Mouse (Mus musculus) MEL (cell line): Measurements from ENCODE around the gene Rhoj.

Experiments
- CTCF ChIP-seq, 3 experiments: IDR thresholded peaks in 2 of 3; conservative IDR thresholded peaks in 1 of 3; 2 replicates each; pipeline ENCODE4 v1.5.1; 2011 to 2012; ENCODE audit warnings: low read length in 3 of 3, low read depth in 2 of 3, mild to moderate bottlenecking in 2 of 3, improper control_type of control experiment in 1 of 3, inconsistent platforms in 1 of 3, mixed read lengths in 1 of 3, moderate library complexity in 1 of 3; ENCODE audit not compliant: control insufficient read depth in 1 of 3, insufficient read depth in 1 of 3, poor library complexity in 1 of 3, severe bottlenecking in 1 of 3
- EP300 ChIP-seq, 2 experiments: IDR thresholded peaks; 2 replicates each; pipeline ENCODE4 v1.6.1; 2011; ENCODE audit warnings: improper control_type of control experiment in 2 of 2, low read length in 2 of 2, low read depth in 1 of 2, mild to moderate bottlenecking in 1 of 2
- GABPA ChIP-seq: IDR thresholded peaks from 2 replicates; pipeline ENCODE4 v1.6.1; 2012; ENCODE audit warnings: low read depth, mild to moderate bottlenecking, inconsistent platforms, low read length, improper control_type of control experiment, moderate library complexity
- MEF2A ChIP-seq: IDR thresholded peaks from 2 replicates; pipeline ENCODE4 v1.6.1; 2014; ENCODE audit warnings: low read depth, mild to moderate bottlenecking, inconsistent platforms, low read length, improper control_type of control experiment; ENCODE audit not compliant: poor library complexity, insufficient replicate concordance, severe bottlenecking; ENCODE audit errors: extremely low read depth
- POLR2A ChIP-seq, 2 experiments: IDR thresholded peaks; 2 replicates each; pipeline ENCODE4 v1.6.1; 2011 to 2012; ENCODE audit warnings: low read length in 2 of 2, mild to moderate bottlenecking in 2 of 2, control low read depth in 1 of 2, improper control_type of control experiment in 1 of 2, low read depth in 1 of 2, moderate library complexity in 1 of 2; ENCODE audit not compliant: control insufficient read depth in 1 of 2, insufficient read depth in 1 of 2, poor library complexity in 1 of 2
- POLR2AphosphoS2 ChIP-seq: IDR thresholded peaks from 2 replicates; pipeline ENCODE4 v1.6.1; 2011; ENCODE audit warnings: low read length, improper control_type of control experiment
- SIN3A ChIP-seq: IDR thresholded peaks from 2 replicates; pipeline ENCODE4 v1.6.1; 2012; ENCODE audit warnings: low read length, improper control_type of control experiment, inconsistent platforms
- TAL1 ChIP-seq: IDR thresholded peaks from 2 replicates; pipeline ENCODE4 v1.6.1; 2012; ENCODE audit warnings: mild to moderate bottlenecking, inconsistent platforms, low read length, moderate library complexity, mixed read lengths
- TCF12 ChIP-seq: IDR thresholded peaks from 2 replicates; pipeline ENCODE4 v1.6.1; 2014; ENCODE audit warnings: low read depth, mild to moderate bottlenecking, inconsistent platforms, low read length, improper control_type of control experiment, moderate library complexity
- USF2 ChIP-seq, 2 experiments: IDR thresholded peaks; 2 replicates each; pipeline ENCODE4 v1.6.1; 2011 to 2012; ENCODE audit warnings: improper control_type of control experiment in 2 of 2, low read length in 2 of 2, borderline replicate concordance in 1 of 2, inconsistent platforms in 1 of 2, low read depth in 1 of 2, mild to moderate bottlenecking in 1 of 2; ENCODE audit not compliant: insufficient read depth in 1 of 2
- ZNF384 ChIP-seq: IDR thresholded peaks from 2 replicates; pipeline ENCODE4 v1.6.1; 2012; ENCODE audit warnings: low read depth, mild to moderate bottlenecking, inconsistent platforms, low read length, improper control_type of control experiment

GRCm38 (mm10) chr12:75394011-75394773 is 86.1 kb downstream of the Rhoj start:
- TF ChIP-seq SIN3A: no peak
- TF ChIP-seq GABPA: no peak
- no peak for TF ChIP-seq CTCF (IDR thresholded peaks at IDR 0.05 in 2 of 3, conservative IDR thresholded peaks at IDR 0.05 in 1 of 3; ENCODE audit: control insufficient read depth in 1 of 3, insufficient read depth in 1 of 3, low read depth in 2 of 3, low read length in 3 of 3, poor library complexity in 1 of 3, severe bottlenecking in 1 of 3)
- no peak for TF ChIP-seq POLR2AphosphoS2
- no peak for TF ChIP-seq ZNF384
- no peak for TF ChIP-seq MEF2A
- no peak for TF ChIP-seq TAL1
- no peak for TF ChIP-seq TCF12
- TF ChIP-seq USF2 (IDR thresholded peaks at IDR 0.05; ENCODE audit: borderline replicate concordance in 1 of 2, insufficient read depth in 1 of 2, low read depth in 1 of 2, low read length in 2 of 2): no peak
- no peak for TF ChIP-seq POLR2A (IDR thresholded peaks at IDR 0.05; ENCODE audit: control insufficient read depth in 1 of 2, insufficient read depth in 1 of 2, low read depth in 1 of 2, low read length in 2 of 2, poor library complexity in 1 of 2)
- TF ChIP-seq EP300 (IDR thresholded peaks at IDR 0.05; ENCODE audit: low read depth in 1 of 2, low read length in 2 of 2): no peak
